Mouse (Mus musculus) neural tube, embryonic 13.5 days (tissue): Measurements from ENCODE around the gene Med15. TPM values are rescaled to one million over a fixed set of nuclear protein-coding genes. Genes with fewer than 3 reads are reported as not detected.

Source experiments
- ATAC-seq: fragments of 200-750 bp; cut with Nextera tagmentation; 2 replicates; pipeline ENCODE4 v1.8.0; 2017; ENCODE audit warnings: low read depth, mild to moderate bottlenecking, moderate TSS enrichment, moderate library complexity
- H3K27ac ChIP-seq: fragments of 300-500 bp; sonication (generic); replicated peaks from 2 replicates; pipeline ENCODE4 v1.5.1; 2015; ENCODE audit warnings: moderate library complexity, mild to moderate bottlenecking, inconsistent platforms
- H3K27me3 ChIP-seq: fragments of 300-500 bp; sonication (generic); 2 replicates; pipeline ENCODE4 v1.6.1; 2015; ENCODE audit warnings: mild to moderate bottlenecking, inconsistent platforms
- H3K36me3 ChIP-seq: fragments of 300-500 bp; sonication (generic); 2 replicates; pipeline ENCODE4 v1.6.1; 2015; ENCODE audit warnings: mild to moderate bottlenecking, inconsistent platforms
- H3K4me1 ChIP-seq: fragments of 300-500 bp; sonication (generic); replicated peaks from 2 replicates; pipeline ENCODE4 v1.6.1; 2015; ENCODE audit warnings: inconsistent platforms
- H3K4me2 ChIP-seq: fragments of 300-500 bp; sonication (generic); 2 replicates; pipeline ENCODE4 v1.6.1; 2015; ENCODE audit warnings: inconsistent platforms, mild to moderate bottlenecking, moderate library complexity
- H3K4me3 ChIP-seq: fragments of 300-500 bp; sonication (generic); 2 replicates; pipeline ENCODE4 v1.5.1; 2015; ENCODE audit warnings: mild to moderate bottlenecking, inconsistent platforms
- H3K9ac ChIP-seq: fragments of 300-500 bp; sonication (generic); 2 replicates; pipeline ENCODE4 v1.6.1; 2015; ENCODE audit warnings: moderate library complexity, mild to moderate bottlenecking, inconsistent platforms
- H3K9me3 ChIP-seq: fragments of 300-500 bp; sonication (generic); 2 replicates; pipeline ENCODE4 v1.6.1; 2016; ENCODE audit warnings: inconsistent platforms
- WGBS: fragments of 180-500 bp; shearing (Covaris S2); methylation state at CpG from one replicate; pipeline ENCODE4 v1.1.7; 2015; 5-methylcytosine and 5-hydroxymethylcytosine counted together
- polyA plus RNA-seq: library from polyadenylated mRNA; unstranded; fragments of >200 nt; fragmentation: Nextera tagmentation; extraction: Ambion mirVana; gene quantifications from 2 replicates; pipeline ENCODE4 v1.2.1, GENCODE M21; 2015

Gene Med15
- polyA plus RNA-seq, 1 experiment from 2014 or later: 46.6 TPM

- Histone ChIP-seq H3K4me2 (no peak overlapping the region), H3K9ac (no peak overlapping the region), H3K4me1 (no peaks in the 10 kb centered on the region), H3K27me3 (no peaks in the 10 kb centered on the region), H3K4me3 (no peak overlapping the region), H3K9me3 (no peaks in the 10 kb centered on the region), H3K36me3 (peaks cover 62% of the 10 kb centered on the region), H3K27ac (no peak overlapping the region)
- 93% methylated on average over 3 of the region's 3 CpGs for WGBS
- no peak for ATAC-seq
Observed at GRCm38 (mm10) chr16:17694860-17695259, 37.8 kb downstream of the Med15 start.

GRCm38 (mm10) chr16:17669886-17670285, 62.8 kb downstream of the Med15 start:
- Histone ChIP-seq H3K27ac (no peak overlapping the region), H3K4me3 (no peak overlapping the region), H3K27me3 (no peaks in the 10 kb centered on the region), H3K9me3 (no peaks in the 10 kb centered on the region), H3K4me2 (no peak overlapping the region), H3K36me3 (peaks cover 75% of the 10 kb centered on the region), H3K4me1 (no peaks in the 10 kb centered on the region), H3K9ac (no peak overlapping the region)
- no peak for ATAC-seq

- ATAC-seq: no peak
- Histone ChIP-seq H3K27ac (no peak overlapping the region), H3K9me3 (no peaks in the 10 kb centered on the region), H3K4me2 (no peak overlapping the region), H3K27me3 (no peaks in the 10 kb centered on the region), H3K9ac (no peak overlapping the region), H3K36me3 (peaks cover 75% of the 10 kb centered on the region), H3K4me1 (no peaks in the 10 kb centered on the region), H3K4me3 (no peak overlapping the region)
Observed at GRCm38 (mm10) chr16:17665568-17665967, 67.1 kb downstream of the Med15 start.

GRCm38 (mm10) chr16:17656212-17656871, 76.3 kb downstream of the Med15 start:
- Histone ChIP-seq H3K27ac (no peak overlapping the region), H3K9ac (peak overlapping the region; percentile 23; the same call in 1 of the 2 replicates), H3K4me2 (no peak overlapping the region), H3K4me1 (no peaks in the 10 kb centered on the region), H3K4me3 (no peak overlapping the region), H3K27me3 (no peaks in the 10 kb centered on the region), H3K36me3 (peaks cover 92% of the 10 kb centered on the region), H3K9me3 (no peaks in the 10 kb centered on the region)
- 93% methylated on average over 5 of the region's 5 CpGs for WGBS
- ATAC-seq: no peak

GRCm38 (mm10) chr16:17654188-17654795, 78.4 kb downstream of the Med15 start:
- Histone ChIP-seq H3K27me3 (no peaks in the 10 kb centered on the region), H3K36me3 (peaks cover 89% of the 10 kb centered on the region), H3K4me2 (no peak overlapping the region), H3K4me1 (no peaks in the 10 kb centered on the region), H3K4me3 (no peak overlapping the region), H3K27ac (no peak overlapping the region), H3K9ac (no peak overlapping the region), H3K9me3 (no peaks in the 10 kb centered on the region)
- 95% methylated on average over 4 of the region's 4 CpGs for WGBS
- ATAC-seq: no peak

GRCm38 (mm10) chr16:17653601-17654000, 79.1 kb downstream of the Med15 start:
- ATAC-seq: no peak
- H3K4me1 ChIP-seq: no peaks in the 10 kb centered on the region
- no peak overlapping the region for H3K27ac ChIP-seq
- no peaks in the 10 kb centered on the region for H3K9me3 ChIP-seq
- no peaks in the 10 kb centered on the region for H3K27me3 ChIP-seq
- H3K4me3 ChIP-seq: no peak overlapping the region
- H3K36me3 ChIP-seq: peaks cover 91% of the 10 kb centered on the region
- H3K9ac ChIP-seq: no peak overlapping the region
- no peak overlapping the region for H3K4me2 ChIP-seq
- WGBS: 94% methylated on average over 5 of the region's 5 CpGs

- 95% methylated on average over 4 of the region's 4 CpGs for WGBS
- no peak overlapping the region for H3K9ac ChIP-seq
- no peaks in the 10 kb centered on the region for H3K27me3 ChIP-seq
- 0 out of 2 replicates have a peak, but pooled peaks cover under 1% of the 10 kb centered on the region for H3K4me1 ChIP-seq
- peaks cover 81% of the 10 kb centered on the region for H3K36me3 ChIP-seq
- H3K4me2 ChIP-seq: no peak overlapping the region
- ATAC-seq: no peak
- H3K27ac ChIP-seq: no peak overlapping the region
- H3K9me3 ChIP-seq: no peaks in the 10 kb centered on the region
- H3K4me3 ChIP-seq: no peak overlapping the region
Observed at GRCm38 (mm10) chr16:17652607-17653006, 80.1 kb downstream of the Med15 start.

GRCm38 (mm10) chr16:17650711-17651110, 82.0 kb downstream of the Med15 start:
- H3K27ac ChIP-seq: no peak overlapping the region
- H3K9ac ChIP-seq: no peak overlapping the region
- no peaks in the 10 kb centered on the region for H3K27me3 ChIP-seq
- H3K4me1 ChIP-seq: peaks cover 16% of the 10 kb centered on the region
- H3K4me3 ChIP-seq: no peak overlapping the region
- WGBS: 73% methylated on average over 1 of the region's 1 CpGs
- no peaks in the 10 kb centered on the region for H3K9me3 ChIP-seq
- ATAC-seq: no peak
- H3K36me3 ChIP-seq: peaks cover 65% of the 10 kb centered on the region
- no peak overlapping the region for H3K4me2 ChIP-seq

- WGBS: 89% methylated on average over 16 of the region's 16 CpGs
- ATAC-seq: no peak
- Histone ChIP-seq H3K27me3 (no peaks in the 10 kb centered on the region), H3K9ac (no peak overlapping the region), H3K9me3 (no peaks in the 10 kb centered on the region), H3K4me2 (no peak overlapping the region), H3K4me3 (no peak overlapping the region), H3K27ac (no peak overlapping the region), H3K36me3 (peaks cover 58% of the 10 kb centered on the region), H3K4me1 (peaks cover 16% of the 10 kb centered on the region)
Observed at GRCm38 (mm10) chr16:17649925-17650605, 82.6 kb downstream of the Med15 start.

GRCm38 (mm10) chr16:17647566-17648340, 84.9 kb downstream of the Med15 start:
- Histone ChIP-seq H3K36me3 (peaks cover 46% of the 10 kb centered on the region), H3K4me2 (no peak overlapping the region), H3K4me1 (peaks cover 16% of the 10 kb centered on the region), H3K27me3 (no peaks in the 10 kb centered on the region), H3K9ac (no peak overlapping the region), H3K9me3 (no peaks in the 10 kb centered on the region), H3K4me3 (no peak overlapping the region), H3K27ac (no peak overlapping the region)
- 86% methylated on average over 10 of the region's 10 CpGs for WGBS
- ATAC-seq: no peak

GRCm38 (mm10) chr16:17647156-17647555, 85.5 kb downstream of the Med15 start:
- Histone ChIP-seq H3K27ac (no peak overlapping the region), H3K36me3 (peaks cover 46% of the 10 kb centered on the region), H3K9me3 (no peaks in the 10 kb centered on the region), H3K4me1 (peaks cover 16% of the 10 kb centered on the region), H3K27me3 (no peaks in the 10 kb centered on the region), H3K4me3 (peak overlapping the region; percentile 55; the same call in 1 of the 2 replicates), H3K9ac (peak overlapping the region; percentile 73), H3K4me2 (peak overlapping the region; percentile 76)
- peak; percentile 40; the same call in 1 of the 2 replicates for ATAC-seq
- 13% methylated on average over 1 of the region's 1 CpGs for WGBS
